Mouse (Mus musculus) lung, postnatal 0 days (tissue): Measurements from ENCODE around the gene Oas1d. TPM values are rescaled to one million over a fixed set of nuclear protein-coding genes. Genes with fewer than 3 reads are reported as not detected.

Experiments used
- ATAC-seq: fragments of 200-750 bp; cut with Nextera tagmentation; 2 replicates; pipeline ENCODE4 v1.8.0; 2017; ENCODE audit warnings: moderate library complexity
- DNase-seq: peaks from one replicate; pipeline ENCODE4 v3.0.0-alpha.2; 2016; ENCODE audit warnings: low spot score
- H3K27ac ChIP-seq: fragments of 300-500 bp; sonication (generic); 2 replicates; pipeline ENCODE4 v1.5.1; 2014; ENCODE audit warnings: antibody characterized with exemption, mild to moderate bottlenecking, low read length, mixed read lengths
- H3K27me3 ChIP-seq: fragments of 300-500 bp; sonication (generic); replicated peaks from 2 replicates; pipeline ENCODE4 v1.6.1; 2014; ENCODE audit warnings: low read length, mixed read lengths; ENCODE audit not compliant: insufficient read depth
- H3K36me3 ChIP-seq: fragments of 300-500 bp; sonication (generic); 2 replicates; pipeline ENCODE4 v1.6.1; 2014; ENCODE audit warnings: low read length, mixed read lengths; ENCODE audit not compliant: insufficient read depth
- H3K4me1 ChIP-seq: fragments of 300-500 bp; sonication (generic); 2 replicates; pipeline ENCODE4 v1.6.1; 2014; ENCODE audit warnings: antibody characterized with exemption, low read depth, low read length, mixed read lengths; ENCODE audit not compliant: insufficient read depth
- H3K4me2 ChIP-seq: fragments of 300-500 bp; sonication (generic); replicated peaks from 2 replicates; pipeline ENCODE4 v1.6.1; 2014; ENCODE audit warnings: low read depth, mild to moderate bottlenecking, low read length, moderate library complexity, mixed read lengths
- H3K4me3 ChIP-seq: fragments of 300-500 bp; sonication (generic); 2 replicates; pipeline ENCODE4 v1.5.1; 2014; ENCODE audit warnings: low read depth, low read length
- H3K9ac ChIP-seq: fragments of 300-500 bp; sonication (generic); replicated peaks from 2 replicates; pipeline ENCODE4 v1.6.1; 2014; ENCODE audit warnings: low read depth, mild to moderate bottlenecking
- H3K9me3 ChIP-seq: fragments of 300-500 bp; sonication (generic); 2 replicates; pipeline ENCODE4 v1.6.1; 2016; ENCODE audit warnings: low read length, mixed read lengths
- CTCF ChIP-seq: IDR thresholded peaks from 2 replicates; pipeline ENCODE4 v1.5.1; 2016; ENCODE audit warnings: antibody characterized with exemption, mild to moderate bottlenecking
- EP300 ChIP-seq: IDR thresholded peaks from 2 replicates; pipeline ENCODE4 v1.6.1; 2016; ENCODE audit warnings: antibody characterized with exemption, mild to moderate bottlenecking, control low read depth
- WGBS: fragments of 180-500 bp; shearing (Covaris S2); extraction: QIAGEN DNeasy Blood & Tissue Kit; methylation state at CpG from one replicate; pipeline ENCODE4 v1.1.7; 2014; 5-methylcytosine and 5-hydroxymethylcytosine counted together
- polyA plus RNA-seq: library from polyadenylated mRNA; unstranded; fragments of >200 nt; fragmentation: Nextera tagmentation; extraction: Ambion mirVana; gene quantifications from 2 replicates; pipeline ENCODE4 v1.2.1, GENCODE M21; 2015

Gene Oas1d
- polyA plus RNA-seq, 1 experiment from 2014 or later = not detected

GRCm38 (mm10) chr5:120961004-120961403 lies 46.7 kb downstream of the Oas1d start:
- no peak overlapping the region for H3K4me3 ChIP-seq
- no peak overlapping the region for H3K27ac ChIP-seq
- H3K9me3 ChIP-seq = no peaks in the 10 kb centered on the region
- H3K4me1 ChIP-seq = no peaks in the 10 kb centered on the region
- 56% methylated on average over 4 of the region's 4 CpGs for WGBS
- H3K36me3 ChIP-seq = no peaks in the 10 kb centered on the region
- H3K9ac ChIP-seq = no peak overlapping the region
- no peak for ATAC-seq
- TF ChIP-seq EP300 (no peak), CTCF (no peak)
- no peak overlapping the region for H3K4me2 ChIP-seq
- no peak for DNase-seq
- H3K27me3 ChIP-seq = no peaks in the 10 kb centered on the region

- Histone ChIP-seq H3K36me3 (no peaks in the 10 kb centered on the region), H3K9ac (no peak overlapping the region), H3K4me2 (no peak overlapping the region), H3K9me3 (no peaks in the 10 kb centered on the region), H3K27ac (no peak overlapping the region), H3K27me3 (no peaks in the 10 kb centered on the region), H3K4me3 (no peak overlapping the region), H3K4me1 (no peaks in the 10 kb centered on the region)
- DNase-seq (no peak), ATAC-seq (no peak)
- TF ChIP-seq CTCF = no peak
- no peak for TF ChIP-seq EP300
- WGBS = 86% methylated on average over 4 of the region's 4 CpGs
These were observed 51.8 kb downstream of the Oas1d start for GRCm38 (mm10) chr5:120966156-120966555.

- Histone ChIP-seq H3K27ac (no peak overlapping the region), H3K4me3 (no peak overlapping the region), H3K9me3 (no peaks in the 10 kb centered on the region), H3K4me2 (no peak overlapping the region), H3K27me3 (no peaks in the 10 kb centered on the region), H3K4me1 (no peaks in the 10 kb centered on the region), H3K9ac (no peak overlapping the region), H3K36me3 (no peaks in the 10 kb centered on the region)
- 74% methylated on average over 8 of the region's 8 CpGs for WGBS
- DNase-seq (no peak), ATAC-seq (no peak)
- no peak for TF ChIP-seq EP300
- TF ChIP-seq CTCF = no peak
These were observed 52.6 kb downstream of the Oas1d start for GRCm38 (mm10) chr5:120966894-120967293.

GRCm38 (mm10) chr5:120967355-120968133 lies 53.2 kb downstream of the Oas1d start:
- WGBS = 64% methylated on average over 13 of the region's 13 CpGs
- Histone ChIP-seq H3K36me3 (no peaks in the 10 kb centered on the region), H3K9me3 (no peaks in the 10 kb centered on the region), H3K27ac (no peak overlapping the region), H3K4me2 (no peak overlapping the region), H3K4me3 (no peak overlapping the region), H3K9ac (no peak overlapping the region), H3K27me3 (no peaks in the 10 kb centered on the region), H3K4me1 (no peaks in the 10 kb centered on the region)
- no peak for ATAC-seq
- TF ChIP-seq EP300 = no peak
- TF ChIP-seq CTCF = no peak
- DNase-seq = no peak

GRCm38 (mm10) chr5:120968134-120968532 lies 53.8 kb downstream of the Oas1d start:
- Histone ChIP-seq H3K4me1 (no peaks in the 10 kb centered on the region), H3K4me3 (no peak overlapping the region), H3K27ac (no peak overlapping the region), H3K9me3 (no peaks in the 10 kb centered on the region), H3K4me2 (no peak overlapping the region), H3K27me3 (no peaks in the 10 kb centered on the region), H3K36me3 (no peaks in the 10 kb centered on the region), H3K9ac (no peak overlapping the region)
- no peak for DNase-seq
- 62% methylated on average over 4 of the region's 4 CpGs for WGBS
- no peak for ATAC-seq
- TF ChIP-seq EP300 (no peak), CTCF (no peak)

- ATAC-seq = no peak
- Histone ChIP-seq H3K9ac (no peak overlapping the region), H3K4me3 (no peak overlapping the region), H3K4me2 (no peak overlapping the region), H3K4me1 (no peaks in the 10 kb centered on the region), H3K36me3 (no peaks in the 10 kb centered on the region), H3K9me3 (no peaks in the 10 kb centered on the region), H3K27me3 (no peaks in the 10 kb centered on the region), H3K27ac (no peak overlapping the region)
- no peak for DNase-seq
- TF ChIP-seq EP300 (no peak), CTCF (no peak)
- WGBS = 86% methylated on average over 8 of the region's 8 CpGs
These were observed 54.5 kb downstream of the Oas1d start for GRCm38 (mm10) chr5:120968799-120969198.
